Comparison of ENCODE assay signal across 27 mouse cellular contexts in the genomic region with DNA sequence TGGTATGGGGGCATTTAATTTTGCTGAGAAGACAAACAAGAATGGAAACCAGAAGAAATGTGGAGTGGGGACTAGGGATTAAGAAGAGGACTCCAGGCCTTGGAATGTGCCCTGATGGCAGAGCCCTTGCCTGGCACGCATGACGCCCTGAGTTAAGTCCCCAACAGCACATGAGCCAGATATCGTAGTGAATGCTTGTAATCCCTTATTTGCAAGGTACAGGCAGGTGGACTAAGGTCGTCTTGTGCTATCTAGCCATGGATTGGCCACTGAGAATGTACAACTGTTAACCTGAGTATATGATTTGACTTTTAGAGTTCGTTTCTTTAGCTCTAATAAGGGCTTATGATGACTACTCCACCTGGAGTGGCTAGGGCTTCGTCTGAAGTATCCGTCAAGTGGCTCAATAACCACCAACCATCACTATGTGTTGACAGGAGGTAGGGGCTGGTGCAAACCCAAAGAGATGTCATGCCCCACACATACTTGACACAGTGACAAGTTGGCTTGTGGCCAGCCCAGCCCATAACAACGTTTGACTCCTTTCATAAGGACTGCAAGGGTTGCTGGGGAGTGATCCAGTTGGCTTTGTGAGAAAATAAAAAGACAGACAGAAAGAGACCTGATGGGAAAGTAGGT.
A peak's percentile ranks its signal among the peaks of the same experiment; 100 is the strongest.
DNase-seq lines count a peak whose midpoint lies in the region; ATAC-seq lines count a peak whose summit lies in the region.
"Had no signal": no experiment of that assay in that cellular context is flagged by ENCODE, and none has a peak within 500 bp of the region (broad histone marks: within the 10 kb centered on the region; RNA-seq: fewer than 3 reads in every experiment).

No protein-coding gene starts in this region.

- peak; percentile 81 for DNase-seq in heart, adult 11 months
- DNase-seq in heart, postnatal 25 days (ENCODE audit: low spot score): no peak
- peak; percentile 13 to 29 for DNase-seq in heart, postnatal 10 days
- DNase-seq in lung, postnatal 25 days (ENCODE audit: low spot score): peak; percentile 74
- DNase-seq in adrenal gland, adult 18-20 months (ENCODE audit: low spot score in 2 of 2): no peak
- DNase-seq: adrenal gland, postnatal 10 days; cerebellum, adult 9-10 months; kidney, adult 9 months; kidney, postnatal 10 days; layer of hippocampus, postnatal 36 days; right cerebral cortex, postnatal 25 days; thymus, adult 18-20 months; thymus, postnatal 25 days had no signal

- WGBS in heart, embryonic 12.5 days: 52% methylated on average over 8 of the region's 8 CpGs
- WGBS in lung, embryonic 15.5 days: 43% methylated on average over 8 of the region's 8 CpGs

- H3K4me3 ChIP-seq in heart, embryonic 12.5 days: no peak overlapping the region
- H3K4me3 ChIP-seq in lung, embryonic 15.5 days: no peak overlapping the region
- H3K4me3 ChIP-seq: embryonic facial prominence, embryonic 13.5 days; forebrain, embryonic 10.5 days; forebrain, embryonic 15.5 days; heart, embryonic 13.5 days; hindbrain, embryonic 13.5 days; limb, embryonic 12.5 days; liver, embryonic 15.5 days had no signal

- peaks cover 94% of the 10 kb centered on the region for H3K27me3 ChIP-seq in heart, embryonic 12.5 days (replicated peaks)
- H3K27me3 ChIP-seq in lung, embryonic 15.5 days: peaks cover 30% of the 10 kb centered on the region
- H3K27me3 ChIP-seq: liver, embryonic 15.5 days had no signal

- H3K36me3 ChIP-seq in heart, embryonic 12.5 days: no peaks in the 10 kb centered on the region
- H3K36me3 ChIP-seq in lung, embryonic 15.5 days: no peaks in the 10 kb centered on the region
- H3K36me3 ChIP-seq: embryonic facial prominence, embryonic 13.5 days; forebrain, embryonic 10.5 days; forebrain, embryonic 15.5 days; G1E; heart, embryonic 13.5 days; hindbrain, embryonic 13.5 days; limb, embryonic 12.5 days; liver, embryonic 15.5 days had no signal

- H3K27ac ChIP-seq in heart, embryonic 12.5 days (ENCODE audit: poor library complexity, severe bottlenecking): no peak overlapping the region
- no peak overlapping the region for H3K27ac ChIP-seq in lung, embryonic 15.5 days
- H3K27ac ChIP-seq: embryonic facial prominence, embryonic 13.5 days; forebrain, embryonic 10.5 days; forebrain, embryonic 15.5 days; heart, embryonic 13.5 days; hindbrain, embryonic 13.5 days; limb, embryonic 12.5 days; liver, embryonic 15.5 days had no signal

- no peak for ATAC-seq in heart, embryonic 12.5 days (ENCODE audit: insufficient number of reproducible peaks, low FRiP score)
- peak; percentile 81 for ATAC-seq in lung, embryonic 15.5 days (ENCODE audit: borderline replicate concordance, extremely low read depth, low FRiP score, low TSS enrichment)
- ATAC-seq in megakaryocyte progenitor cell, adult 5-6 weeks (replicated peaks; ENCODE audit: poor library complexity): no peak
- ATAC-seq: forebrain, embryonic 15.5 days; intestine, postnatal 0 days; midbrain, embryonic 16.5 days had no signal

- H3K4me1 ChIP-seq in heart, embryonic 12.5 days (replicated peaks): peaks cover 5% of the 10 kb centered on the region; the same call in 1 of the 2 replicates
- peaks cover 14% of the 10 kb centered on the region for H3K4me1 ChIP-seq in lung, embryonic 15.5 days
- H3K4me1 ChIP-seq: embryonic facial prominence, embryonic 13.5 days; forebrain, embryonic 15.5 days; liver, embryonic 15.5 days had no signal

- no peaks in the 10 kb centered on the region for H3K9me3 ChIP-seq in heart, embryonic 12.5 days (replicated peaks)
- no peaks in the 10 kb centered on the region for H3K9me3 ChIP-seq in lung, embryonic 15.5 days
- H3K9me3 ChIP-seq: embryonic facial prominence, embryonic 13.5 days; forebrain, embryonic 10.5 days; forebrain, embryonic 15.5 days; heart, embryonic 13.5 days; hindbrain, embryonic 13.5 days; limb, embryonic 12.5 days; liver, embryonic 15.5 days had no signal

- H3K9ac ChIP-seq in heart, embryonic 12.5 days: no peak overlapping the region
- H3K9ac ChIP-seq in lung, embryonic 15.5 days: no peak overlapping the region
- H3K9ac ChIP-seq: embryonic facial prominence, embryonic 13.5 days; forebrain, embryonic 15.5 days; heart, embryonic 13.5 days; hindbrain, embryonic 13.5 days; limb, embryonic 12.5 days; liver, embryonic 15.5 days had no signal

- H3K4me2 ChIP-seq in heart, embryonic 12.5 days: no peak overlapping the region
- no peak overlapping the region for H3K4me2 ChIP-seq in lung, embryonic 15.5 days
- H3K4me2 ChIP-seq: embryonic facial prominence, embryonic 13.5 days; forebrain, embryonic 15.5 days; heart, embryonic 13.5 days; hindbrain, embryonic 13.5 days; limb, embryonic 12.5 days; liver, embryonic 15.5 days; midbrain, embryonic 11.5 days had no signal

- intact Hi-C loops in heart, postnatal 25 days (cut with DNase I): no loop called here
- intact Hi-C loops in heart, postnatal 10 days (cut with DNase I): no loop called here

Comparison
In these comparisons a context has a peak if more than half of its experiments do, and no peak if none do; other contexts are left out.
1. DNase-seq: peak in heart, adult 11 months (single experiment), heart, postnatal 10 days (2 of 2) and lung, postnatal 25 days (single experiment); none in heart, postnatal 25 days (single experiment) and adrenal gland, adult 18-20 months (0 of 2).